Mouse (Mus musculus) kidney, embryonic 15.5 days (tissue): Measurements from ENCODE around the gene Ldlrad1. TPM values are rescaled to one million over a fixed set of nuclear protein-coding genes. Genes with fewer than 3 reads are reported as not detected.

Experiments
- ATAC-seq: fragments of 200-750 bp; cut with Nextera tagmentation; replicated peaks from 2 replicates; pipeline ENCODE4 v1.8.0; 2017; ENCODE audit warnings: moderate TSS enrichment; ENCODE audit not compliant: low FRiP score
- H3K27ac ChIP-seq: fragments of 300-500 bp; sonication (generic); 2 replicates; pipeline ENCODE4 v1.5.1; 2015; ENCODE audit warnings: mild to moderate bottlenecking, inconsistent platforms
- H3K27me3 ChIP-seq: fragments of 300-500 bp; sonication (generic); 2 replicates; pipeline ENCODE4 v1.6.1; 2015; ENCODE audit warnings: inconsistent platforms
- H3K36me3 ChIP-seq: fragments of 300-500 bp; sonication (generic); 2 replicates; pipeline ENCODE4 v1.6.1; 2015; ENCODE audit warnings: inconsistent platforms
- H3K4me1 ChIP-seq: fragments of 300-500 bp; sonication (generic); 2 replicates; pipeline ENCODE4 v1.6.1; 2015; ENCODE audit warnings: inconsistent platforms
- H3K4me2 ChIP-seq: fragments of 300-500 bp; sonication (generic); 2 replicates; pipeline ENCODE4 v1.6.1; 2015; ENCODE audit warnings: moderate library complexity, mild to moderate bottlenecking, inconsistent platforms
- H3K4me3 ChIP-seq: fragments of 300-500 bp; sonication (generic); replicated peaks from 2 replicates; pipeline ENCODE4 v1.5.1; 2015; ENCODE audit warnings: mild to moderate bottlenecking, inconsistent platforms
- H3K9ac ChIP-seq: fragments of 300-500 bp; sonication (generic); 2 replicates; pipeline ENCODE4 v1.6.1; 2015; ENCODE audit warnings: mild to moderate bottlenecking, inconsistent platforms
- H3K9me3 ChIP-seq: fragments of 300-500 bp; sonication (generic); replicated peaks from 2 replicates; pipeline ENCODE4 v1.6.1; 2016; ENCODE audit warnings: inconsistent platforms
- WGBS: fragments of 180-500 bp; shearing (Covaris S2); methylation state at CpG from one replicate; pipeline ENCODE4 v1.1.7; 2015; ENCODE audit warnings: mixed read lengths; 5-methylcytosine and 5-hydroxymethylcytosine counted together
- polyA plus RNA-seq: library from polyadenylated mRNA; unstranded; fragments of >200 nt; fragmentation: Nextera tagmentation; extraction: Ambion mirVana; gene quantifications from 2 replicates; pipeline ENCODE4 v1.2.1, GENCODE M21; 2015

Ldlrad1 gene
- polyA plus RNA-seq, 1 experiment from 2014 or later = not detected

GRCm38 (mm10) chr4:107213279-107214011 lies 4.5 kb downstream of the Ldlrad1 start:
- no peak for ATAC-seq
- no peak overlapping the region for H3K27ac ChIP-seq
- 0 out of 2 replicates have a peak, but pooled peaks cover 4% of the 10 kb centered on the region for H3K36me3 ChIP-seq
- H3K4me1 ChIP-seq = peaks cover 17% of the 10 kb centered on the region; the same call in 1 of the 2 replicates
- H3K9me3 ChIP-seq = no peaks in the 10 kb centered on the region
- 63% methylated on average over 12 of the region's 12 CpGs for WGBS
- H3K27me3 ChIP-seq = no peaks in the 10 kb centered on the region
- H3K4me2 ChIP-seq = no peak overlapping the region
- H3K4me3 ChIP-seq = no peak overlapping the region
- H3K9ac ChIP-seq = no peak overlapping the region

- H3K4me3 ChIP-seq = no peak overlapping the region
- H3K27me3 ChIP-seq = no peaks in the 10 kb centered on the region
- H3K4me2 ChIP-seq = no peak overlapping the region
- H3K9me3 ChIP-seq = no peaks in the 10 kb centered on the region
- 0 out of 2 replicates have a peak, but pooled peaks cover 5% of the 10 kb centered on the region for H3K4me1 ChIP-seq
- no peak overlapping the region for H3K9ac ChIP-seq
- 0 out of 2 replicates have a peak, but pooled peaks have one; percentile 62 for ATAC-seq
- H3K36me3 ChIP-seq = no peaks in the 10 kb centered on the region
- 81% methylated on average over 9 of the region's 9 CpGs for WGBS
- no peak overlapping the region for H3K27ac ChIP-seq
Measured at GRCm38 (mm10) chr4:107217574-107217973, 8.6 kb downstream of the Ldlrad1 start.

- ATAC-seq = no peak
- H3K4me1 ChIP-seq = no peaks in the 10 kb centered on the region
- WGBS = 91% methylated on average over 5 of the region's 5 CpGs
- no peaks in the 10 kb centered on the region for H3K27me3 ChIP-seq
- no peak overlapping the region for H3K4me3 ChIP-seq
- H3K9me3 ChIP-seq = no peaks in the 10 kb centered on the region
- H3K9ac ChIP-seq = no peak overlapping the region
- H3K4me2 ChIP-seq = no peak overlapping the region
- no peak overlapping the region for H3K27ac ChIP-seq
- H3K36me3 ChIP-seq = no peaks in the 10 kb centered on the region
Measured at GRCm38 (mm10) chr4:107221524-107221923, 12.5 kb downstream of the Ldlrad1 start.

- H3K27ac ChIP-seq = no peak overlapping the region
- H3K9ac ChIP-seq = no peak overlapping the region
- WGBS = 83% methylated on average over 11 of the region's 11 CpGs
- H3K4me1 ChIP-seq = no peaks in the 10 kb centered on the region
- no peak for ATAC-seq
- no peaks in the 10 kb centered on the region for H3K27me3 ChIP-seq
- H3K9me3 ChIP-seq = no peaks in the 10 kb centered on the region
- H3K4me3 ChIP-seq = no peak overlapping the region
- H3K36me3 ChIP-seq = no peaks in the 10 kb centered on the region
- no peak overlapping the region for H3K4me2 ChIP-seq
Measured at GRCm38 (mm10) chr4:107223225-107224204, 14.5 kb downstream of the Ldlrad1 start.

- Histone ChIP-seq H3K27me3 (no peaks in the 10 kb centered on the region), H3K9ac (no peak overlapping the region), H3K36me3 (peaks cover 7% of the 10 kb centered on the region), H3K4me2 (no peak overlapping the region), H3K27ac (no peak overlapping the region), H3K9me3 (no peaks in the 10 kb centered on the region), H3K4me3 (no peak overlapping the region), H3K4me1 (no peaks in the 10 kb centered on the region)
- no peak for ATAC-seq
- 83% methylated on average over 2 of the region's 2 CpGs for WGBS
Measured at GRCm38 (mm10) chr4:107226313-107226712, 17.3 kb downstream of the Ldlrad1 start.

GRCm38 (mm10) chr4:107232219-107232618 lies 23.2 kb downstream of the Ldlrad1 start:
- Histone ChIP-seq H3K9me3 (no peaks in the 10 kb centered on the region), H3K4me3 (no peak overlapping the region), H3K36me3 (peaks cover 63% of the 10 kb centered on the region), H3K27ac (no peak overlapping the region), H3K9ac (no peak overlapping the region), H3K4me2 (no peak overlapping the region), H3K4me1 (no peaks in the 10 kb centered on the region), H3K27me3 (no peaks in the 10 kb centered on the region)
- ATAC-seq = no peak
- 56% methylated on average over 3 of the region's 3 CpGs for WGBS

GRCm38 (mm10) chr4:107238253-107238652 lies 29.3 kb downstream of the Ldlrad1 start:
- no peak for ATAC-seq
- Histone ChIP-seq H3K27me3 (no peaks in the 10 kb centered on the region), H3K4me3 (no peak overlapping the region), H3K27ac (no peak overlapping the region), H3K9ac (no peak overlapping the region), H3K36me3 (peaks cover 96% of the 10 kb centered on the region), H3K9me3 (no peaks in the 10 kb centered on the region), H3K4me2 (no peak overlapping the region), H3K4me1 (no peaks in the 10 kb centered on the region)
- 91% methylated on average over 2 of the region's 2 CpGs for WGBS

- Histone ChIP-seq H3K9me3 (no peaks in the 10 kb centered on the region), H3K4me3 (no peak overlapping the region), H3K9ac (no peak overlapping the region), H3K36me3 (peaks cover 92% of the 10 kb centered on the region), H3K4me1 (peaks cover 7% of the 10 kb centered on the region), H3K27ac (no peak overlapping the region), H3K27me3 (no peaks in the 10 kb centered on the region), H3K4me2 (no peak overlapping the region)
- WGBS = 95% methylated on average over 6 of the region's 6 CpGs
- ATAC-seq = no peak
Measured at GRCm38 (mm10) chr4:107240196-107240595, 31.2 kb downstream of the Ldlrad1 start.

GRCm38 (mm10) chr4:107243365-107244333 lies 34.7 kb downstream of the Ldlrad1 start:
- Histone ChIP-seq H3K9me3 (no peaks in the 10 kb centered on the region), H3K27ac (no peak overlapping the region), H3K4me1 (peaks cover 18% of the 10 kb centered on the region), H3K36me3 (peaks cover 72% of the 10 kb centered on the region), H3K27me3 (no peaks in the 10 kb centered on the region), H3K4me2 (no peak overlapping the region), H3K4me3 (no peak overlapping the region), H3K9ac (no peak overlapping the region)
- 75% methylated on average over 6 of the region's 6 CpGs for WGBS
- no peak for ATAC-seq

- H3K27me3 ChIP-seq = no peaks in the 10 kb centered on the region
- H3K36me3 ChIP-seq = peaks cover 55% of the 10 kb centered on the region
- no peak for ATAC-seq
- no peak overlapping the region for H3K4me2 ChIP-seq
- no peak overlapping the region for H3K9ac ChIP-seq
- H3K27ac ChIP-seq = peak overlapping the region; percentile 56
- H3K9me3 ChIP-seq = no peaks in the 10 kb centered on the region
- 49% methylated on average over 2 of the region's 2 CpGs for WGBS
- H3K4me1 ChIP-seq = peaks cover 29% of the 10 kb centered on the region
- no peak overlapping the region for H3K4me3 ChIP-seq
Measured at GRCm38 (mm10) chr4:107245368-107245767, 36.4 kb downstream of the Ldlrad1 start.

- Histone ChIP-seq H3K4me3 (no peak overlapping the region), H3K27me3 (no peaks in the 10 kb centered on the region), H3K27ac (peak overlapping the region; percentile 56; the same call in 1 of the 2 replicates), H3K36me3 (peaks cover 48% of the 10 kb centered on the region), H3K4me2 (no peak overlapping the region), H3K9ac (no peak overlapping the region), H3K9me3 (no peaks in the 10 kb centered on the region), H3K4me1 (peaks cover 33% of the 10 kb centered on the region)
- WGBS = 65% methylated on average over 1 of the region's 1 CpGs
- no peak for ATAC-seq
Measured at GRCm38 (mm10) chr4:107246040-107246439, 37.1 kb downstream of the Ldlrad1 start.
